ENCODE assay signal across 8 mouse cellular contexts in the genomic region with DNA sequence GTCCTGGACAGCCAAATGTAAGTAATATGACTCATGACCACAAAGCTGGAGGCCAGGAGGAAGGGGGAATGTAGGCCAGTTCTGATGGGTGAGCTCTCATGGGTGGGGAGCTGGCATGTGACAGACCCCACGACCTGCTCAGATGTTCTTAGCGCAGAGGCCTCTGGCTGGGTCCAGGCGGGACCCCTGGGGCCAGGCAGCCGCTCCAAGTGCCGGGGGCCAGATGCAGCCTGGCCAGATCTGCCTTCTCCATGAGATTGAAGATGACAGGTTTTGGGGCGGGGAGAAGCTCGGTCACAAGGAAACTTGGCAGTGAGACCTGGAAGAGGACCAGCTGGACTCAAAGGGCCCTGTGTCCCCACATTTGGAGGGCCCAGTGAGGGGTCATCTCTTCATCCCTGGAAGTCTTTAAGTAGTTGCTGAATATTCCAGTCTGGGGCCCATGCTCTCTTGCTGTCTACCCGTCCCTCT.
A peak's percentile ranks its signal among the peaks of the same experiment; 100 is the strongest.
DNase-seq lines count a peak whose midpoint lies in the region; ATAC-seq lines count a peak whose summit lies in the region.

No protein-coding gene starts in this region.

- peak; percentile 19 for ATAC-seq in hindbrain, embryonic 13.5 days (ENCODE audit: low FRiP score)
- no peak for ATAC-seq in CD4-positive, CD25-positive, alpha-beta regulatory T cell, adult 4 months

- no peaks in the 10 kb centered on the region for H3K27me3 ChIP-seq in hindbrain, embryonic 13.5 days

- no peaks in the 10 kb centered on the region for H3K9me3 ChIP-seq in hindbrain, embryonic 13.5 days

- H3K4me3 ChIP-seq in hindbrain, embryonic 13.5 days, result no peak overlapping the region

- H3K27ac ChIP-seq in hindbrain, embryonic 13.5 days, result peak overlapping the region; percentile 88

- no peak overlapping the region for H3K4me2 ChIP-seq in hindbrain, embryonic 13.5 days

- peaks cover 72% of the 10 kb centered on the region for H3K4me1 ChIP-seq in hindbrain, embryonic 13.5 days (replicated peaks)

- peak; percentile 17 for DNase-seq in adrenal gland, adult 8-10 months
- DNase-seq in adrenal gland, postnatal 4 days (ENCODE audit: low spot score in 2 of 2), result no peak
- peak; percentile 20 for DNase-seq in urinary bladder, postnatal 14 days (ENCODE audit: low spot score)
- no peak for DNase-seq in urinary bladder, adult 2 months (ENCODE audit: low spot score)
- peak; percentile 62 for DNase-seq in retina, embryonic 14.5 days (ENCODE audit: low spot score)
- no peak for DNase-seq in kidney, adult 11 months

- peak overlapping the region; percentile 47; the same call in 1 of the 2 replicates for H3K9ac ChIP-seq in hindbrain, embryonic 13.5 days

- WGBS in hindbrain, embryonic 13.5 days, result 37% methylated on average over 8 of the region's 8 CpGs

- H3K36me3 ChIP-seq in hindbrain, embryonic 13.5 days, result no peaks in the 10 kb centered on the region

Comparison
In these comparisons a context has a peak if more than half of its experiments do, and no peak if none do; other contexts are left out.
1. DNase-seq: peak in adrenal gland, adult 8-10 months (single experiment), urinary bladder, postnatal 14 days (single experiment) and retina, embryonic 14.5 days (single experiment); none in adrenal gland, postnatal 4 days (0 of 2), urinary bladder, adult 2 months (single experiment) and kidney, adult 11 months (single experiment).